10 mouse cellular contexts compared by ENCODE assay signal in the genomic region with DNA sequence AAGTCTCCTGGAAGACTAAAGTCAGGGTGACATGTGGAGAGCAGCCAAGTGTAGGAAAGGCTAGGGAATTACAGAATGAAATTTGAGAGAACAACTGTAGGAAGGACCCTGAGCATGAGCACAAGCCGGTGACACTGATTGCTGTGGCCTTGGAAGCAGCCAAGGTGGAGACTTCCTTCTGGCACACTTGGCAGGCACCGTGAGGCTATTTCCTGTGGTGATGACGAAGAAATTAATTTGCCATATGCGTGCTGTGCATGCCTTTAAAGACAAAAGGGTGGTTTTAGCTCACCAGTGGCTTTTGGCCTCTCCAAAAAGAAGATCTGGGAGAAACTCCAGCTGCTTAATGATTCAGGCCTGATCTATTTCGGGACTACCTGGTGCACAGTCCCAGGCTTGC. TPM values are rescaled to one million over a fixed set of nuclear protein-coding genes. Genes with fewer than 3 reads are reported as not detected.
DNase-seq lines count a peak whose midpoint lies in the region; ATAC-seq and TF ChIP-seq lines count a peak whose summit lies in the region.
"Had no signal": no experiment of that assay in that cellular context is flagged by ENCODE, and none has a peak within 500 bp of the region (broad histone marks: within the 10 kb centered on the region; RNA-seq: fewer than 3 reads in every experiment).

No protein-coding gene starts in this region.

- intact Hi-C loops in heart, postnatal 25 days (cut with DNase I): loop anchor here (5.0 kb wide), 2 partner anchors 147 to 352 kb away; no protein-coding TSS in a partner anchor

- TF ChIP-seq CTCF in kidney, postnatal 0 days (IDR thresholded peaks at IDR 0.05; ENCODE audit: low read depth): no peak

- ATAC-seq in kidney, postnatal 0 days (replicated peaks; ENCODE audit: low FRiP score, low read depth): no peak
- ATAC-seq in forebrain, embryonic 11.5 days (replicated peaks; ENCODE audit: low FRiP score): no peak

- H3K36me3 ChIP-seq in kidney, postnatal 0 days (ENCODE audit: insufficient read depth, low read length): no peaks in the 10 kb centered on the region
- H3K36me3 ChIP-seq in forebrain, embryonic 11.5 days (ENCODE audit: control insufficient read depth, insufficient read depth, low read length): no peaks in the 10 kb centered on the region

- no peak overlapping the region for H3K4me2 ChIP-seq in kidney, postnatal 0 days (ENCODE audit: low read length)
- no peak overlapping the region for H3K4me2 ChIP-seq in forebrain, embryonic 11.5 days (ENCODE audit: low read depth, low read length, severe bottlenecking)

- H3K9me3 ChIP-seq in kidney, postnatal 0 days (replicated peaks; ENCODE audit: low read length): no peaks in the 10 kb centered on the region
- no peaks in the 10 kb centered on the region for H3K9me3 ChIP-seq in forebrain, embryonic 11.5 days (ENCODE audit: control insufficient read depth, low read length)

- no peak overlapping the region for H3K4me3 ChIP-seq in kidney, postnatal 0 days (replicated peaks; ENCODE audit: low read depth, low read length)
- no peak overlapping the region for H3K4me3 ChIP-seq in forebrain, embryonic 11.5 days (ENCODE audit: low read depth, low read length)

- no peak overlapping the region for H3K9ac ChIP-seq in kidney, postnatal 0 days (ENCODE audit: low read depth, low read length)
- H3K9ac ChIP-seq in forebrain, embryonic 11.5 days (ENCODE audit: low read length): no peak overlapping the region

- no peak overlapping the region for H3K27ac ChIP-seq in kidney, postnatal 0 days
- no peak overlapping the region for H3K27ac ChIP-seq in forebrain, embryonic 11.5 days (ENCODE audit: low read depth, low read length)

- H3K4me1 ChIP-seq in kidney, postnatal 0 days (replicated peaks; ENCODE audit: insufficient read depth, low read length): 0 out of 2 replicates have a peak, but pooled peaks cover 4% of the 10 kb centered on the region
- no peaks in the 10 kb centered on the region; the same call in 1 of the 2 replicates for H3K4me1 ChIP-seq in forebrain, embryonic 11.5 days (replicated peaks; ENCODE audit: control insufficient read depth, insufficient read depth, low read length)

- DNase-seq in cerebellum, postnatal 25 days: peak; percentile 13 to 23
- DNase-seq in cerebellum, adult 11-12 months: no peak
- peak; percentile 44 for DNase-seq in kidney, postnatal 0 days (ENCODE audit: low spot score)
- DNase-seq in kidney, adult 11 months: no peak
- peak; percentile 7 for DNase-seq in adrenal gland, postnatal 25 days
- peak; percentile 57 for DNase-seq in heart, postnatal 25 days (ENCODE audit: low spot score)
- DNase-seq in forebrain, embryonic 11.5 days (ENCODE audit: low spot score): no peak
- no peak for DNase-seq in urinary bladder, adult 18-20 months (ENCODE audit: low spot score in 2 of 2)
- DNase-seq: liver; right cerebral cortex, postnatal 25 days had no signal

- WGBS in kidney, postnatal 0 days: 37% methylated on average over 5 of the region's 5 CpGs
- WGBS in forebrain, embryonic 11.5 days: 84% methylated on average over 5 of the region's 5 CpGs

- no peaks in the 10 kb centered on the region for H3K27me3 ChIP-seq in kidney, postnatal 0 days (ENCODE audit: insufficient read depth, low read length)
- H3K27me3 ChIP-seq in forebrain, embryonic 11.5 days (ENCODE audit: control insufficient read depth, insufficient read depth, low read length): peaks cover 3% of the 10 kb centered on the region; the same call in 1 of the 2 replicates

RNA-seq across cellular contexts. Expression of gene Mgmt, which starts 55.4 kb away (rescaled TPM):
- polyA plus RNA-seq in kidney, postnatal 0 days (2015; fragmentation: Nextera tagmentation; extraction: Ambion mirVana): 5.5 and 5.7 TPM in 2 replicates
- 5.2 and 6.4 TPM in 2 replicates for total RNA-seq in adrenal gland, postnatal 25 days (2021)
- 1 to 10 TPM; 3.1 to 3.2 TPM for total RNA-seq in heart, postnatal 25 days (2021)
- polyA plus RNA-seq in forebrain, embryonic 11.5 days (2014; fragmentation: Nextera tagmentation; extraction: Ambion mirVana): 3.4 and 4.0 TPM in 2 replicates

Comparison
In these comparisons a context has a peak if more than half of its experiments do, and no peak if none do; other contexts are left out.
1. DNase-seq: peak in cerebellum, postnatal 25 days (2 of 2), kidney, postnatal 0 days (single experiment), adrenal gland, postnatal 25 days (single experiment) and heart, postnatal 25 days (single experiment); none in cerebellum, adult 11-12 months (single experiment), kidney, adult 11 months (single experiment), forebrain, embryonic 11.5 days (single experiment) and urinary bladder, adult 18-20 months (0 of 2).